Mouse (Mus musculus): Measurements from ENCODE around the gene Rab27a. TPM values are rescaled to one million over a fixed set of nuclear protein-coding genes. Genes with fewer than 3 reads are reported as not detected.

The Rab27a gene
- total and polyA plus RNA-seq, 3 experiments: 8.8 to 11.2 TPM; not detected in 1

DNA sequence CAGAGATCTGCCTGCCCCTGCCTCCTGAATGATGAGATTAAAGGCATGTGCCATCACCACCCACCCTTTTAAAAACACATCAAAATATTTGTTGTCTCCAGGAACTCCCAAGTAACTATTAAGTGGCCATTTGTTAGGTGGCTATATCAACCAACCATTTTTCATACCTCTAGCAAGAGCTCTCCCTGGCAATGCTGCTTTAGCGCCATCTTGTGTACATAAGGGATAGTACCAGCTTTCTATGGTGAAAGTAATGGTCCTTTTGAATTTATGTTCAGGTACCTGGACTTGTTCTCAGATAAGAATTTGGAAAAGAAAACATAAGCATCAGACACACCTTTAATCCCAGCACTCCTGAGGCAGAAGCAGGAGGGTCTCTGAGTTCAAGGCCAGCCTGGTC, 47.1 kb downstream of the Rab27a start:
- DNase-seq (ENCODE audit: low read depth, low spot score): peak; percentile 80
- H3K79me2 ChIP-seq (ENCODE audit: control insufficient read depth, insufficient read depth, low read length, poor library complexity): no peaks in the 10 kb centered on the region
- no peaks in the 10 kb centered on the region for H3K4me1 ChIP-seq (ENCODE audit: control insufficient read depth in 1 of 2, insufficient read depth in 2 of 2, low read length in 2 of 2)
- H3K27ac ChIP-seq (ENCODE audit: control insufficient read depth, low read depth, low read length): no peak overlapping the region
- H3K9ac ChIP-seq (ENCODE audit: control insufficient read depth, low read depth, low read length, poor library complexity, severe bottlenecking): no peak overlapping the region
- H3K36me3 ChIP-seq (ENCODE audit: control insufficient read depth in 1 of 2, insufficient read depth in 2 of 2, low read length in 2 of 2): peaks cover 0 to 2% of the 10 kb centered on the region in 2 experiments; a peak in 2 of 4 replicates
- TF ChIP-seq HCFC1 (IDR thresholded peaks at IDR 0.05; ENCODE audit: low read depth, low read length): no peak
- no peak for TF ChIP-seq POLR2AphosphoS5 (IDR thresholded peaks at IDR 0.05; ENCODE audit: borderline replicate concordance, low read depth, low read length)
- TF ChIP-seq NRF1 (IDR thresholded peaks at IDR 0.05; ENCODE audit: insufficient read depth, low read depth, low read length, poor library complexity, severe bottlenecking): no peak
- TF ChIP-seq NELFE (IDR thresholded peaks at IDR 0.05; ENCODE audit: low read depth, low read length): no peak
- TF ChIP-seq USF2 (IDR thresholded peaks at IDR 0.05; ENCODE audit: borderline replicate concordance in 1 of 2, insufficient read depth in 1 of 2, low read depth in 1 of 2, low read length in 2 of 2): no peak
- TF ChIP-seq POLR2AphosphoS2 (IDR thresholded peaks at IDR 0.05; ENCODE audit: low read length): no peak
- no peak for TF ChIP-seq MEF2A (IDR thresholded peaks at IDR 0.05; ENCODE audit: extremely low read depth, insufficient replicate concordance, low read depth, low read length, poor library complexity, severe bottlenecking)
- TF ChIP-seq TBP (IDR thresholded peaks at IDR 0.05; ENCODE audit: low read depth, low read length): no peak
- TF ChIP-seq KAT2A (conservative IDR thresholded peaks at IDR 0.05; ENCODE audit: low read depth, low read length): no peak
- no peak for TF ChIP-seq TCF12 (IDR thresholded peaks at IDR 0.05; ENCODE audit: low read depth, low read length)
- peak; percentile 96 for TF ChIP-seq ZC3H11A (IDR thresholded peaks at IDR 0.05; ENCODE audit: low read depth, low read length)
- no peak for TF ChIP-seq CHD2 (IDR thresholded peaks at IDR 0.05; ENCODE audit: low read length)
- no peak for TF ChIP-seq MAZ (IDR thresholded peaks at IDR 0.05; ENCODE audit: low read depth, low read length)
- no peak for TF ChIP-seq RCOR1 (IDR thresholded peaks at IDR 0.05; ENCODE audit: low read depth, low read length)
- no peak for TF ChIP-seq ZMIZ1 (IDR thresholded peaks at IDR 0.05; ENCODE audit: low read depth, low read length)
- TF ChIP-seq SIN3A (IDR thresholded peaks at IDR 0.05; ENCODE audit: low read length): peak; percentile 53; the same call in 1 of the 2 replicates
- no peak for TF ChIP-seq GATA1 (IDR thresholded peaks at IDR 0.05; ENCODE audit: low read depth, low read length)
- no peak for TF ChIP-seq MYC (IDR thresholded peaks at IDR 0.05; ENCODE audit: low read depth, low read length)
- TF ChIP-seq UBTF (IDR thresholded peaks at IDR 0.05; ENCODE audit: borderline replicate concordance, insufficient read depth, low read depth, low read length): no peak
- no peak for TF ChIP-seq MAX (IDR thresholded peaks at IDR 0.05; ENCODE audit: low read length)
- no peak for TF ChIP-seq MXI1 (IDR thresholded peaks at IDR 0.05; ENCODE audit: low read depth, low read length)
- no peak for TF ChIP-seq USF1 (IDR thresholded peaks at IDR 0.05; ENCODE audit: low read depth, low read length)
- no peak for TF ChIP-seq GABPA (IDR thresholded peaks at IDR 0.05; ENCODE audit: low read depth, low read length)
- TF ChIP-seq EP300 (IDR thresholded peaks at IDR 0.05; ENCODE audit: low read depth in 1 of 2, low read length in 2 of 2): no peak
- no peak for TF ChIP-seq ETS1 (IDR thresholded peaks at IDR 0.05; ENCODE audit: low read depth, low read length)
- TF ChIP-seq JUND (IDR thresholded peaks at IDR 0.05; ENCODE audit: low read depth, low read length): no peak
- no peak for TF ChIP-seq ELF1 (IDR thresholded peaks at IDR 0.05; ENCODE audit: low read depth, low read length)
- no peak for TF ChIP-seq BHLHE40 (IDR thresholded peaks at IDR 0.05; ENCODE audit: borderline replicate concordance, low read depth, low read length)
- TF ChIP-seq ZKSCAN1 (IDR thresholded peaks at IDR 0.05; ENCODE audit: low read depth, low read length): no peak
- no peak for TF ChIP-seq TAL1 (IDR thresholded peaks at IDR 0.05; ENCODE audit: low read length)
- TF ChIP-seq POLR2A (IDR thresholded peaks at IDR 0.05; ENCODE audit: control insufficient read depth in 1 of 2, insufficient read depth in 1 of 2, low read depth in 1 of 2, low read length in 2 of 2, poor library complexity in 1 of 2): no peak
- peak; percentile 52 to 98 (median 96); a peak in 5 of 6 replicates for TF ChIP-seq CTCF (IDR thresholded peaks at IDR 0.05 in 2 of 3, conservative IDR thresholded peaks at IDR 0.05 in 1 of 3; ENCODE audit: control insufficient read depth in 1 of 3, insufficient read depth in 1 of 3, low read depth in 2 of 3, low read length in 3 of 3, poor library complexity in 1 of 3, severe bottlenecking in 1 of 3)
- no peak for TF ChIP-seq MAFK (IDR thresholded peaks at IDR 0.05; ENCODE audit: borderline replicate concordance, low read depth, low read length)
- peak; percentile 98 for TF ChIP-seq SMC3 (IDR thresholded peaks at IDR 0.05; ENCODE audit: low read depth, low read length)
- TF ChIP-seq MYB (IDR thresholded peaks at IDR 0.05; ENCODE audit: low read depth, low read length): no peak
- no peak; the same call in none of the 2 replicates for TF ChIP-seq RAD21 (IDR thresholded peaks at IDR 0.05; ENCODE audit: low read depth, low read length)
- TF ChIP-seq CHD1 (IDR thresholded peaks at IDR 0.05; ENCODE audit: low read depth, low read length): no peak
- TF ChIP-seq E2F4 (IDR thresholded peaks at IDR 0.05; ENCODE audit: borderline replicate concordance, low read depth, low read length): no peak
- peak; percentile 44 for TF ChIP-seq ZNF384 (IDR thresholded peaks at IDR 0.05; ENCODE audit: low read depth, low read length)
- H3K9me3 ChIP-seq (replicated peaks; ENCODE audit: insufficient read depth, low read length): no peaks in the 10 kb centered on the region
- H3K27me3 ChIP-seq (ENCODE audit: control insufficient read depth in 1 of 2, insufficient read depth in 2 of 2, low read length in 2 of 2): no peaks in the 10 kb centered on the region
- H3K4me3 ChIP-seq (ENCODE audit: control insufficient read depth in 1 of 2, insufficient read depth in 1 of 2, low read depth in 2 of 2, low read length in 2 of 2): no peak overlapping the region
